Mouse (Mus musculus): Measurements from ENCODE around the gene Cemip. TPM values are rescaled to one million over a fixed set of nuclear protein-coding genes. Genes with fewer than 3 reads are reported as not detected.
A peak's percentile ranks its signal among the peaks of the same experiment; 100 is the strongest.

Cemip gene
- total RNA-seq, 2 experiments from 2014 or later, result 10.1 to 11.8 TPM

GRCm38 (mm10) chr7:84032831-84033230 lies 53.5 kb downstream of the Cemip start:
- intact Hi-C loops (cut with DNase I), result no loop called here
- DNase-seq, result no peak

- intact Hi-C loops (cut with DNase I), result no loop called here
- peak; percentile 65 for DNase-seq
Observed at GRCm38 (mm10) chr7:84029120-84029771, 57.1 kb downstream of the Cemip start.

GRCm38 (mm10) chr7:84028368-84028767 lies 57.9 kb downstream of the Cemip start:
- no peak for DNase-seq
- intact Hi-C loops (cut with DNase I), result no loop called here

- DNase-seq, result no peak
- intact Hi-C loops (cut with DNase I), result no loop called here
Observed at GRCm38 (mm10) chr7:84026950-84027585, 59.2 kb downstream of the Cemip start.

- intact Hi-C loops (cut with DNase I), result no loop called here
- peak; percentile 82 for DNase-seq
Observed at GRCm38 (mm10) chr7:84026090-84026489, 60.2 kb downstream of the Cemip start.

DNA sequence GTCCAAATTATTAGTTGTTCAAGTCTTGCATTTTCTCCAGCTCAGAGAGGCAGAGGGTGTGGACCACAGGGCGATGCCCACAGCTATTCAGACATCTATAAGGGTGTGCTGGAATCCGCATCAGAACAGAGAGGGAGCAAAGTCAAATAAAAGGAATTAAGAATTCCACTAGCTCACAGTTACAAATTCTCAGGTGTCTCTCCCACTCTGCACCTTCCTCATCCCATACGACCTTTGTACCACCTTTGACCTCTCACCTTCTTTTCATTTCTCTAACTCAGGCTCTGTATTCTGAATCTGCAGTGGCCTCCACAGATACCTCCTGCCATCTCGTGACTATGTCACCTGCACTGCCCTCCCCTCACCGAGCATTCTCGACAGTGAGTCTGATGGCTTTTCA lies 62.8 kb downstream of the Cemip start:
- intact Hi-C loops (cut with DNase I), result no loop called here
- no peak for DNase-seq

DNA sequence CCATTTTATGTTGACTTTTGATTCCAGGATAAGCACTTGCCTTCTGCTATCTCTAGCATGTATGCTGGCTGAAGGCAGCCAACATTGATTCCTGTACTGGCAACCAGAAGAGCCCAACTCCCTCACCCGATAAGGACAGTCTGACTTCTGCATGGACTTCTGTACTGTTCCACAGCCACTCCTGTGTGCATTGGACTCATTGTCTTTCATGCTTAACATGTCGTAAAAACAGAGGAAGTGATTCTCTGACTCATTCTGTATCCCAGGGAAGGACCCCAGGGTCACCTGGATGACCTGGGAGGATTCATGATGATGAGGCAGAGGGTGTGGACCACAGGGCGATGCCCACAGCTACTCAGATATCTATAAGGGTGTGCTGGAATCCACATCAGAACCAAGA lies 63.8 kb downstream of the Cemip start:
- no peak for DNase-seq
- intact Hi-C loops (cut with DNase I), result no loop called here

DNA sequence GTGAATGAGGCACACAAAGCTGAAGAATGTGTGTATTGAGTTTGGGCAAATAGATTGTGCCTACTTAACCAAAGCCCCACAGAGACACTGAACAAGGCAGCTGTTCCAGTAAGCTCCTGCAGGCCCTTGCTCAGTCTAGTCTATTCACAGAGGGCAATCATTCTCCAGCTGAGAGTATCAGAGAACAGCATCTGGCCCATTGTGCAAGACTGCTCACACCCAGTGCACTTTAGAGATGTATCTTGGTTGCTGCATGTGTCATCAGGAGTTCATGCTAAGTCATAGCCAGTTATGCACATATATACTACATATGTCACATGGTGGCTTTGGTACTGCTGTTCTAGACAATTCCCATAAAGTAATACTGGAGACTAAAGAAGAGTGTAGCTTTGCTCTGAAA lies 66.9 kb downstream of the Cemip start:
- intact Hi-C loops (cut with DNase I), result no loop called here
- DNase-seq, result no peak

GRCm38 (mm10) chr7:84018291-84019266 lies 67.7 kb downstream of the Cemip start:
- intact Hi-C loops (cut with DNase I), result no loop called here
- DNase-seq, result peak; percentile 72

DNA sequence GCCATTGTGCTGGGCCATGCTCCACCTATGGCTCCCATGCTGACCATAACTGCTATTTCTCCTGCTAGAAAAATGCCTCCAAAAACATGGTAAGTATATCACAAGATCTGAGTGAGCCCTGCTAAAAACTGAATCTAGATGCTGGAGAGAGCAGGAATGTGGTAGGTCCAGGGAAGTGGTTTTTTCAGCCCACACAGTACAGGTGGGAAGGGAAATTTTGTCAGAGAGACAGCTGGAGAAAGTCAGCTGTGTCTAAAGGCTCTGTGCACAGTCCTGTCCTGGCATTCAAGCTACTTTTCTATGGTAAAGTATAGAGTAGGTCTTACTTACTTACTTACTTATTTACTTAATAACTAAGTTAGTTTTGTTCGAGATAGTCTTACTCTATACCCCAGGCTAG lies 71.3 kb downstream of the Cemip start:
- no peak for DNase-seq
- intact Hi-C loops (cut with DNase I), result no loop called here

- intact Hi-C loops (cut with DNase I), result no loop called here
Observed at GRCm38 (mm10) chr7:84013656-84014055, 72.6 kb downstream of the Cemip start.

DNA sequence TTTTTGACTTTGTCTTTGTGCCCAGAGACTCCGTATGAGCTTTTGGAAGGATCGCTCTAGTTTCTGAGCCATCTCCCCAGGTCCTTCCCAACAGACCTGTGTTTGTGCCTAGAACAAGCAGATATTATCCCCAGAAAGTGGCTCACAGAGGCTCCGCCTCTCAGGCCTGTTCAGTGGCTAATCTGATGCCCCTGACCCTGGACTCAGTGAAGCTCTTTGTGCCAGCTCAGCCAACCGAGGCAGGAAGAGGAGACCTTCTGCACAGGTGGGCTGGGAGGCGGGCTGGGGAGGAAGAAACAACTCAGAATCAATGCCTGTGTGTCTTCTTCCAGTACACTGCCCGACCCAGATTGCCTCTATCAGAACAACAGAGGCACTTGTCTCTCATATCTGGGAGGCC lies 81.9 kb downstream of the Cemip start:
- intact Hi-C loops (cut with DNase I), result no loop called here
- DNase-seq, result no peak

More at GRCm38 (mm10) chr7:84013656-84014055, 72.6 kb downstream of the Cemip start:
- peak; percentile 54 for DNase-seq

DNA sequence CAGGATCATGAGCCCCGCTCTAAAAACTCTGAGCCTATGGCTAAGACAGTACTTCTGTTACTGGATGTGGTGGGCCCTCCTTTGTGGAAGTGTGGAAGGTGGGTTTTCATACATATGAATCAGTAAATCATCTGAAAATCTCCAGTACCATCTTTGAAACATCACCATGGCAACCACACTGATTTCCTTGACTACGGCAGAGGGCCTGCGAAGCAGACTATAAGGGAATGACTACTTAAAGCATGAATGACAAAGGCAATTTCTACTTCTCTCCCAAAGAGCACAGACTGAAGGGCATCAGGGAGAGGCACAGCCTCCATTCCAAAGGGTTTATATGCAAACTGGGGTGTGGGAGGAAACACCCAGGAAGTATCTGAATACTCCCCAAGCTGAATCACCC lies 84.8 kb downstream of the Cemip start:
- no peak for DNase-seq
- intact Hi-C loops (cut with DNase I), result no loop called here

- no peak for DNase-seq
- intact Hi-C loops (cut with DNase I), result no loop called here
Observed at GRCm38 (mm10) chr7:84000671-84001070, 85.6 kb downstream of the Cemip start.

DNA sequence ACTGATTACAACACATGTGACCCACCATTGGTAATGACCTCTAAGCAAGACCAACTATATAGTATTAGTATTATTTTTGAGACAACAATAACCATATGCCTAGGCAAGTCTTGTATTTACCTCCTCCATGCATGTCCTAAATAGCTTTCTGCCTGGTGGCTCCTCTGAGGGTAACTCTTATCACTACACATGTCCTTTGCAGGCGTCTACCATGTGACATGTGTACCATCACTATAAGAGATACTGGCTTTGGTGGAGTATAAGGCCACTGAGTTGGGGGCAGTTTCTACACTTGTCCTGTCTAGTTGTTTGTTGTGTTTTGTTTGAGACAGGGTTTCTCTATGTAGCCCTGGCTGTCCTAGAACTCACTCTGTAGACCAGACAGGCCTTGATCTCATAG lies 86.7 kb downstream of the Cemip start:
- no peak for DNase-seq
- intact Hi-C loops (cut with DNase I), result no loop called here

DNA sequence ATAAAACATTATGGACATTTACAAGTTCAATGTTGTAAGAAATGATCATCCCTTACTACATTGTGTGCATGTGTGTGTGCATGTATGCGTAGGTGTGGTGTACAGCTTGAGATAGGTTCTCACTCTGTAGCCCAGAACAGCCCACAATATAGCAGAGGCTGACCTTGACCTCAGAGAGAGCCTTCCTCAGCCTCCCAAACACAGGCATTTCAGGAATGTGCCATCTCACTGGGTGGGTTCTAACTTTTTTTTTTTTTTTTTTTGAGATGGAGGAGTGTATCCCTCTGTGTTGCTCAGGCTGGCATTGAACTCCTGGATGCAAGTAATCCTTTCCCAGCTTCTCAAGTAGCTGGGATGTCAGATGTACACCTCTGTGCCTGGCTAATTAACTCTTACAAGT lies 92.0 kb downstream of the Cemip start:
- intact Hi-C loops (cut with DNase I), result no loop called here
- no peak for DNase-seq

DNA sequence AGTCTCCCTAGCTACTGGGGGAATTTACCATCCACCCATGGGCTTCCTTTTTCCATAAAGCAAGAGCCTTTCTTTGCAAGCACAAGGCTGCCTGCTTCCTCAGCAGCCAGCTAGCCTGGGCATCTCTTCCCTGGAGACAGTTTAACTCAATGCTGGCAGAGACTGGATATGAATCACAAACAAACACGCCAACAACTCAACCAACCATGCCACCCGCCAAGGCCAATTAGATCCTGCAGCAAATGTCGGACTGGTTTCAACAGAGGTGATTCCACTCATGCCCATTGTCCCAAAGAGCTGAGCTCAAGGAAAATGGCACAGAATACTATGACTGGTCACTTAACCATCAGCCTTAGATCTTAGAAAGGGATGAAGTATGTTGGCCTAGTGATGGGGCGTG lies 97.0 kb downstream of the Cemip start:
- DNase-seq, result no peak
- intact Hi-C loops (cut with DNase I), result no loop called here

DNA sequence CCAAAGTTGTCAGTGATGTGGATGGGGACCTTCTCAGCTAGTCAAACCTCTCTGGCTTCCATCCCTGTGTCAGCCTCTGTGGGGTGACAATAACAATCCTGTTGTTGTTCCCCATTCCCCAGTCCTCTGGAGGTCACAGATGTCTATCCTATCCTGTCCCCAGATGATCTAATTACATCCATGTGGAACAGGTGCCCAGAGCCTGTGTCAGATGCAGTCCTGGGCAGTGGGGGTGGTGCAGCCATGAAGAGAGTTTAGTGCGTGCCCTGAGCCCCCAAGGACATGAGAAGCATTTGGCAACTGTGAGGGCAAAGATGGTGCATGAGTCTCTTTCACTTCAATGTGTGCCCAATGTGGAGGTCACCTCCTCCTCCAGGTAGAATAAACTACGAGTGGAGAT lies 100.6 kb downstream of the Cemip start:
- DNase-seq, result no peak
- intact Hi-C loops (cut with DNase I), result no loop called here

GRCm38 (mm10) chr7:83982566-83982965 lies 103.7 kb downstream of the Cemip start:
- no peak for DNase-seq
- intact Hi-C loops (cut with DNase I), result no loop called here

DNA sequence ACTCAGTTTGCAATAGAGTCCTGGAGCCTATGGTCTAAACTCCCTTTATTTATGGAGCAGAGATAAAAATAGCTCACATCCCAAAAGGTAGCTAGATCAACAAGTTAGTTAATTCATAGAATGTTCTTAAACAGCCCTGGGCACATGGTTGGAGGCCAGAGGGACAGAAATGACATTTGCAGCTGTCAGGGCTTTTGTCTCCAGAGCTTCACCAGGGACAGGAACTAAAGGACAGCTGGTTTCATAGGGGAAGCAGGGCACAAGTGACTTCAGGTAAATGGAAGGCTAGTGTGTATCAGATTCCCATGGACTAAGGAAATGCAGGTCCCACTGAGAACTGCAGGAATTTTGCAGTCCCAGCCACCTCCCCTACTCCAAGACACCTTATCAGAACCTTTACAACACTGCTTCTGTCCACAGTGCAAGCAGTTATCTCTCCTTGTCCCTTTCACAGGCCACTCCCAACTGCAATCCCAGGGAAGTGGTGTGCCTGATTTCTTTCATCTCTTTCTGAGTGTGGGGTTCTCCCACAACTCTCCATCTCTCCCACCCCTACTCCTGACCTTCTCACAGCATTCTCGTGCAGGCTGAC lies 107.3 kb downstream of the Cemip start:
- intact Hi-C loops (cut with DNase I), result no loop called here
- no peak for DNase-seq

GRCm38 (mm10) chr7:83978410-83978809 lies 107.9 kb downstream of the Cemip start:
- intact Hi-C loops (cut with DNase I), result no loop called here
- no peak for DNase-seq
